Mouse (Mus musculus) frontal cortex, postnatal 10 days (tissue): Measurements from ENCODE around the gene Flt3l.
"Not testable (repeated sequence)": the region's sequence is repeated elsewhere in the genome, so short reads cannot be mapped to it uniquely, and the experiment has no call there.

Source experiments
- DNase-seq, 2 experiments: peaks; one replicate each; pipeline ENCODE4 v3.0.0; 2022; ENCODE audit warnings: low spot score in 2 of 2, mixed read lengths in 1 of 2

Gene Flt3l

DNA sequence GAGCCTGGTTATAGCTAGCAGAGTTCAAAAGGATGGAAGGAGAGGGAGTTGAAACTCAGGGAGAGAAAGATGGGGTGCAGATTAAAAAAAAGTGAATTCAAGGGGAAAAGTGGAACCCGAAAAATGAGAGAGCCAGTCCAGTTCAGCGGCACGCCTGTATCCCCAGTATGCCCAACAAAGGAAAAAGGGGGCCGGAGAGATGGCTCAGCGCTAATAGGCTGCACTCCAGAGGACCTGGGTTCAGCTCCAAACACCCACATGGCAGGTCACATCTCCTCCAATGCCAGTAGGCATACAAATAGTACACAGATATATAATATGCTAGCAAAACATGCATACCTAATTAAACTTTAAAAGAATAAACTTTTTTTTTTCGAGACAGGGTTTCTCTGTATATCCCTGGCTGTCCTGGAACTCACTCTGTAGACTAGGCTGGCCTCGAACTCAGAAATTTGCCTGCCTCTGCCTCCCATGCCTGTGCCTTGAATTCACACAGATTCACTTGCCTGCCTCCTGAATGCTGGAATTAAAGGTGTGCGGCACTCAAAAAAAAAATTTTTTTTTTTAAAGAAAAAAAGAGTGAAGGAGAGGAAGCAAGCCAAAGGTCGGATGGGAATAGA, 26.9 kb upstream of the Flt3l start:
- DNase-seq, result no peak

DNA sequence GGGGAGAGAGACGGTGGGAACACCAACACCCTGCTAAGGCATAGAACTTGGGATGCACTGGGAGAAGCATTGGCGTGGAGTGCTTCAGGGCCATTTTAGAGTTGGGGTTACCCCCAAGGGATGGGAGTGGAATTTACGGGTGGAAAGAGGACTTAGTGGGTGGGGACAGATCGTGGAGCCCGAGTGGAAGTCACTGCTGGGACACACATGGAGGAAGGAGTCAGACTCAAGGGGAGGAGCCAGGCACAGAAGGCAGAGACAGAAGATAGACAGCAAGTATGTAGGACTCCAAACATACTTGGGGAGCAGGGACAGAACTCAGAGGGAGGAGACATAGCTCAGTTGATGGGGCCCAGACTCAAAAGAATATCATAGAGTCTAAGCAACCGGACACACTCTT, 26.3 kb upstream of the Flt3l start:
- DNase-seq, result no peak

GRCm38 (mm10) chr7:45161612-45162473, 25.6 kb upstream of the Flt3l start:
- peak; percentile 90 to 91 for DNase-seq

DNA sequence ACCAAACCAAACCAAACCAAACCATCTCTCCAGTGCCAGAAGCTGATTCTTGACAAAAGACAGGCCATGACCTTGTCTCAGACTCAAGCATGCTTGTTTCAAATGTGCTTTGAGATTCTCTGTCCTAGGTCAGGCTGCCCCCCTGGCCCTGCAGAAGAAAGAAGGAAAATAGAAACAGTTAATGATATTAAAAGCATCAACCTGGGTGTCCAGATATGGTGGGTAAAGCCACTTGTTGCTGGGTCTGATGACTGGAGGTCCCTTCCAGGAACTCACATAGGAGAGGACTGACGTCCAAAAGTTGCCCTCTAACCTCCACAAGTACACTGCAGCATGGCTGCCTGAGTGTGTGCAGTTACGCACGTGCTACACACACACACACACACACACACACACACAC, 24.6 kb upstream of the Flt3l start:
- no peak for DNase-seq

DNA sequence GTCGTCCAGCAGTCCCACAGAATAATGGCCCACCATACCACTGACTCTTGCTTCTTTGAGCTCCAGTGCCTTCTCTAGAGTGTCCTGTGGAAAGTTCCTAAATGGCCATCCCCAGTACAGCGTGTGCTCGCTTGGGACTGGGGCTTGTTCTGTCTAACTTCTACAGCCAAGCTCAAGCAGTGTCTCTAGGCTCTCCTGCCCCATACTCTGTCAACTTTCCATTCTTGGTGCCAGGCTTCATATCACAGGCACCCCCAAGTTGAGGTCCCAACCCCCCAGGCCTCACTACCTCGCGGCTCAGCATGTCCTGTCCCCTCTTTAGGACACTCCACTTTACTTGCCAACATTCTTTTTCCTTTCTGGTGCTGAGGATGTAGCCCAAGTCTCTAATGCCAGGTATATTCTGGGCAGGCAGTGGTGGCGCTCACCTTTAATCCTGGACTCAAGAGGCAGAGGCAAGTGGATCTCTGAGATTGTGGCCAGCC, 24.1 kb upstream of the Flt3l start:
- no peak for DNase-seq

- DNase-seq, result no peak
Observed at GRCm38 (mm10) chr7:45158991-45159390, 22.8 kb upstream of the Flt3l start.

GRCm38 (mm10) chr7:45157459-45157858, 21.2 kb upstream of the Flt3l start:
- no peak for DNase-seq

DNA sequence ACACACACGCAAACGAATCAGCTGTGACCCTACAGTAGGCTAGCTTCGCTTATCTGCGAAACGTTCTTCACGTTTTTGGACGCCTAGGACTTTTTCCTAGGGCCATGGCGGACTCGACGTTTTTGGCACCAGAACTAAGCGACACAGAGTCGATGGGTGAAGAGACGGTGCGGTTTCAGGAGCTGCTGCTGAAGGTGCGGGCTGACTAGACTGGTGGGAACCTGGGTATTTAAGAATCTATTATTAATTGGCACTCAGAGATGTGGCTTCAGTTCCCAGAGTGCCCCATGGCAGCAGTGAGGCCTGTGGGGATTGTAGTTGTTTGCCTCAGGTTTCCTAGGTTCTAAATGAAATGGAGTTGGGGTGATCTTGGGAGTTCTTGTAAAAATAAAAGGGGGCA, 20.0 kb upstream of the Flt3l start:
- no peak for DNase-seq

GRCm38 (mm10) chr7:45155590-45155989, 19.4 kb upstream of the Flt3l start:
- DNase-seq, result no peak

GRCm38 (mm10) chr7:45154993-45155514, 18.8 kb upstream of the Flt3l start:
- peak in 1 of 2 experiments; percentile 54 for DNase-seq

- peak; percentile 94 to 98 for DNase-seq
Observed at GRCm38 (mm10) chr7:45154096-45154992, 18.1 kb upstream of the Flt3l start, which contains the start of the genes Pih1d1 and Aldh16a1. Gene Pih1d1 (plus strand): TSS chr7:45154303. Gene Aldh16a1 (minus strand): TSS chr7:45154584.

DNA sequence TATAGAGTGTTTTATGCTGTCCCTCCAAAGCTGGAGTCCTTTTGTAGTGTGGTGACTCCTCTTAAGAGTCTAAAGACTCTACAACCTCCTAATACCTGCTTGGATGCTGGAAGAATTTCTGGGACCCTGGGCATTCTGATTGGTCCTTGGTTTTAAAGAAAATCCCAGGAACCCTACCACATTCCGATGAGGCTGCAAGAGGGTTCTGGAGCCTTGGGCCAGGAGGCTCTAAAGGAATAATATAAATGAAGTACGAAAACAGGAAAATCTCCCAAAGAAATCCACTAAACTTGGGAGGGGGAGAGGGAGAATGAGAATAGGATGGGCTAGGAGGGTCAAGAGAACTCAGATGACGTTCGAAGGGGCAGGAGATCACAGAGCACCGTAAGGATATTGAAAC, 17.4 kb upstream of the Flt3l start:
- DNase-seq, result no peak

DNA sequence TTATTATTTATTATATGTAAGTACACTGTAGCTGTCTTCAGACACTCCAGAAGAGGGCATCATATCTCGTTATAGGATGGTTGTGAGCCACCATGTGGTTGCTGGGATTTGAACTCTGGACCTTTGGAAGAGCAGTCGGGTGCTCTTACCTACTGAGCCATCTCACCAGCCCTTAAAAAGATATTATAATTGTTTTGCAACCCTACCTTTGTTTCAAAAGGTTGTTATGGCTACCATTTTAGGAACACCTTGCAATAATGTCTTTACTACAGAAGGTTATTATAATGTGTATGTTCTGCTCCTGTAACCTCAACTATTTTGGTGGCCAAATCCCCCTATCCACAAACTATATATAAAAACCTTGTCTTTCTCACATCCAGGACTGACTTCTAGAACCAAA, 16.8 kb upstream of the Flt3l start:
- not testable (repeated sequence) for DNase-seq

DNA sequence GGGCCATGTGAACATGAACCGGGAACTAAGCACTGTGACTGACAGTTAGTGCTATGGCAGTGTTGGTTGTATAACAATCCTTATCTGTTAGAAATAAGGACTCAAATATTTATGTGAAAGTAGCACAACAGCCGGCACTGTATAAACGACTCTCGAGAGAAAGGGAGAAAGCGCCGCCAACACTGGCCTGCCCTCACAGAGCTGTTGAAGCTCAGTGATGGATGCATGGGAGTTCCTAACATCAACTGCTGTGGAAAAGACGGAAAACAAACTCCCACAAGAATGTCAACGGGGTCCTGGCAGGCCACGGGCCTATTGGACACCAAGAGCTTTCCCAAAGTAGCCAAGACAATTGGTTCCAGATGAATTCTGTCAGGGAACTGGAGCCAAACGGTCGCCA, 15.1 kb upstream of the Flt3l start:
- no peak for DNase-seq

DNA sequence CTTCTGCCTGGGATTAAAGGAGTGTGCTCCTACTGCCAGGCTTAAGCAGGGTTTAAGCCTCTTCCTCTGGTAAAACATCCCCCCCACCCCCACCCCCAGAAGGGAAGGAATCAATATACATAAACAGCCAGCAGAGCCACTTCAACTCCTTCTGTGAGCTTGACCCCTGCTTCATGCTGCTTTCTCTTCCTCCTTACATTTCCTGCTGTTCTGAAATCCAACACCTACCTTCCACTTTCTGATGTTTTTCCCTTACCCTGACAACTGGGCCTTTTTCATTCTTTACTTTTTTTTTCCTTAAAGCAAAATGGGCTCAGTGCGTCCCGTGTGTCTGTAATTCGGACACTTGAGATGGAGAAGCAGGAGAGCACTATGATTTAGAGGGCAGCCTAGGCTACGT, 14.1 kb upstream of the Flt3l start:
- no peak for DNase-seq

GRCm38 (mm10) chr7:45149545-45149944, 13.3 kb upstream of the Flt3l start:
- DNase-seq, result no peak

- no peak for DNase-seq
Observed at GRCm38 (mm10) chr7:45148534-45149098, 12.4 kb upstream of the Flt3l start.

DNA sequence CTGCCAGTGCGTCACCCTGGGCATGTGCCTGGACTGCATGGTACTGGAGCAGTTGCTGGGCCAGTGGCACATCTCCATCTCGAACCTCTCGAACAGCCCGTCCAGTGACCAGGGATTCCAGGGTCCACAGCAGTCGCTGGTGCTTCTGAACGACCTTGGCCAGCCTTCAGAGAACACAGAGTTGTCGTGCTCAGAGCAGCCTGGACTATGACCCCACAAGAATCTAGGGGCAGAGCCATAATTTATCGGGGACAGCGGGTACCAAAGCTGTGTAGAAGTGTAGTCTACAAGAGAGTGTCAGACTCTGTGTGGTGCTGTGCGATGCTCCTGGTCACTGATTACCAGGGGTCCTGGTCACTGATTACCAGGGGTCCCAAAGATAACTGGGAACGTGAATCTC, 11.7 kb upstream of the Flt3l start:
- no peak for DNase-seq

DNA sequence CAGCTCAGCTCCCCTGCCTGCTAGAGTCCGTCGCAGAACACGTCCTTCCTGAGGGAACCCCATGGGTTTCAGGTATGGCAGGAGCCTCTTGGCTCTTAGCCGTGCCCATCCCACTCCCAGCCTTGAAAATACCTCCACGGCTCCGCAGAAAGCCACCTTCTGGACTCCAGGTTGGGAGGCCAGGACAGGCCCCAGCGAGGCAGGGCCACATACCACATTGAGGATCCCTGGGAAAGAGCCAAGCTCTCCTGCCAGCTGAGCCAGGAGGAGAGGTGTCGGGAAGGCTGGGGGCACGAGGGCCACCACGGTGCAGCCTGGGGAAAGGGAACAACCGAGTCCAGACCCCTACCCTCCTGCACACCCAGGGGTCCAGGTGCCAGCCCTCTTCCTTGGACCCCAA, 11.0 kb upstream of the Flt3l start:
- no peak for DNase-seq

DNA sequence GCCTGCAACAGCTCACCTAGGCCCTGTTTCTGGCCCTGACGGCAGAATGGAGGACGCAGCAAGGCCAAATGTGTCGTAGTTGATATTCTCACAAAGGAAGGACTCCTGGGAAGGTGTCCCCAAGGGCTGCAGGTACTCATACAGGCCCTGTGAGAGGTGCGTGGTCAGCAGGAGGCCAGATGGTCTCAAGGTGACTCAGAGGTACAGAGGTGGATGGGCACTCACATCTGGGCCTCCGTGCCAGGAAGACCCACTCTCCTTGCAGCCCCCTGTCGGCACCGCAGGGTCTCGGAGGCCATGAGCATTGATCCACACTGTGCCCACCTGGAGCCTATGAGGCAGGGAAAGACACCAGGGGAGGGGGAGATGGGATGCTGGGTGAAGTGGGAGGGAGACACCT, 9.2 kb upstream of the Flt3l start:
- no peak for DNase-seq

GRCm38 (mm10) chr7:45144368-45145174, 8.3 kb upstream of the Flt3l start:
- DNase-seq, result no peak
